Mouse (Mus musculus) kidney, postnatal 25 days (tissue): ENCODE measurements around the gene Tsc22d3.
"Not testable (repeated sequence)": the region's sequence is repeated elsewhere in the genome, so short reads cannot be mapped to it uniquely, and the experiment has no call there.

Experiments used
- DNase-seq, 2 experiments: peaks; one replicate each; pipeline ENCODE4 v3.0.0; 2021; ENCODE audit warnings: mixed read lengths in 2 of 2

The Tsc22d3 gene

DNA sequence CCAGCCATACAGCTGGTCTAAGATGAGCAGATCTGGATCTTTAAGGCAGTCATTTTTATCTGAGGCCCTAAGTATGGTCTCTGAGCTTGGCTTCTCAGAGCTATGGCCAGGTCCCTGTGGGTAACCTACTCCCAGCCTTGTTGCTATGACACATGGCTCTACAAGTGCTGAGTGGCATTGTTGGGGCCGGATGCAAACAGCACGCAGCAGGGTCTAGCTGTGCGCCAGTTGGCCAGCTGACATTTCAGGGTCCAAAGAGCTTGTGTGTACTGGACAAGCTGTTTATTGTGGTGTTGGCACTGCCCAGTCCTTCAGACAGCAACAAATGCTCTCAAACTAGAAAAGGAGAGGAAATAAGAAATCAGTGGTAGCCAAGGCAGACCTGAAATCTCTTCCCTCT, 35.2 kb downstream of the Tsc22d3 start:
- peak in 1 of 2 experiments; percentile 35 for DNase-seq

DNA sequence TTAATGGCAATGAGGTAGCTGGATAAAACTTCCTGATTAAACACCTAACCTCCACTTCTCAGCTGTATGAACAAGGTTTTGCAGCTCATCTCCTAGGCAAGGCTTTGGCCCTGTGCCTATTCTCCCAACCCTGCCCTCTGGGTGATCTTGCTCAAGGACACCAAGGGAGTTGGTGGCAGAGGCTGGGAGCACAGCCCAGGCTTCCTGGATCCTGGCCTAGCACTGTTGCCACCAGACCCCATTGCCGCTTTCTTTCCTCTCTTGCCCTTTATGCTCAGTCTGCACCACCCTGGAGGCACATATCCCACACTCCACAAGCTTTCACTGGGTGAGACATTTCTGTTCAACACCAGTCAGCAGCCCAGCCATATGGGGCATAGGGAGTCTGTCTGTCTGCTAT, 35.7 kb downstream of the Tsc22d3 start:
- DNase-seq = peak; percentile 19 to 50

DNA sequence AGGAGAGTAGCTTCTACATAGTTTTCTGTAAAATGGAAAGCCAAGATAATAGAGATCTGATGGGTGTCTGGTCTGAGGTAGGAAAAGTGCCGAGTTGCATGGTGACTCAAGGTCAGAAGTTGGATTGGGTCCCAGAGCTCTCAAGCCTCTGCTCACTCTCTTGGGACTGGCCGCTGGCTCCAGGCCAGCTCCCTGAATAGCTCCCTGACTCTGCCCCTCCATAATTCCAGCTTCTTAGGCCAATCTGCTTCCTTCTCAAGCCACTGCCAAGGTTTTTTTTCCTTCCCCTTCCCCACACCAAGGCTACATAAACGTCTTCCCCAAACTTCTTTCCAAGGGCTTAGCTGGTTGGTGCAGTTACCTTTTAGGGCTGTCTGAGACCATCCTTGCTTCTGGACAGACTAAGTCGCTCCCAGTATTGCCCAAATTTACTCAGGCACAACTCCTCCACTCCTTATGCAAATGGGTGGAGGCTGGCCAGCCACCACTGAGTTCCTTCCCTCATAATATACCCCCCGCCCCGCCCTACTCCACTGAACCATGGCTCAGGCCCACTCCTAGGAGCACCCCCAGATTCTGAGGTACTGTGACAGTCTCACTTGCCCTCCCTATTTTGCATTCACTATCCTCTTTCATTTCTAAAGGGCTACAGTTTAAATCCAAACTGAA, 42.1 kb downstream of the Tsc22d3 start:
- DNase-seq = peak; percentile 88 to 90

DNA sequence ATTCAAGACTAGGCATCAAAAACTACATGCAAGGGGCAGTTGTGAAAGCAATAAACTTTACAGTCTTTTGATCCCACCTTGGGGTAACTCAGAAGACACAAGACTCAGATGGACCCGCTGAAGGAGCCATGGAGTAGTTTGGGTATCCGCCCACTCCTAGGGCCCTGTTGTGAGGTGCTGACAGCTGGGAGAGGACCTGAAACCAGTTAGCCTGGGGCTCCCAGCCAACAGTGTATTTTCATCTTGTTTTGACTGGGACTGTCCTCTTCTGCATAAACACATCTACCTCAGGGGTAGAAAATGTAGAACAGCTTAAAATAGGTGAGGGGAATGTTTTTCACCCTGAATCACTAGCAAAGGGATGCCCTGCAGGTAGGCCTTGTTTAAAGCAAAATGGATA, 44.5 kb downstream of the Tsc22d3 start:
- DNase-seq = no peak

DNA sequence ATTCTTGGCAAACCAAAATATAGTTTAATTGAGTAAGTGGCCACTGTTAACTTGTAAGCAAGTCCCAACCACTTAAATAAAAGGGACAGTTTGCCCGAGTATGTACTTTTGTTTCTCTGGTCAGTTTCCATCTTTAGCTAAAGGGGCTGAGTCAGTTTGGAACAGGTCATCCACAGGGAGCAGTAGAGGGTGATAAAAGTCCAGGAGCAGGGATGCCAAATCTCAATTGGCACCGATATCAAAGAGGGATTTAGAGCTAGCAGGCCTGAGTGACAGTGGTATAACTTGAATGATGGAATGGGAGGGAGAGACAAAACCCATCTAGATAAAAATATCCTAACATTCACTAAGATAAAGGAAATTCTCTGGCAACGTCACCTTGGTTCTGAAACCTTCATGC, 45.0 kb downstream of the Tsc22d3 start:
- no peak for DNase-seq

DNA sequence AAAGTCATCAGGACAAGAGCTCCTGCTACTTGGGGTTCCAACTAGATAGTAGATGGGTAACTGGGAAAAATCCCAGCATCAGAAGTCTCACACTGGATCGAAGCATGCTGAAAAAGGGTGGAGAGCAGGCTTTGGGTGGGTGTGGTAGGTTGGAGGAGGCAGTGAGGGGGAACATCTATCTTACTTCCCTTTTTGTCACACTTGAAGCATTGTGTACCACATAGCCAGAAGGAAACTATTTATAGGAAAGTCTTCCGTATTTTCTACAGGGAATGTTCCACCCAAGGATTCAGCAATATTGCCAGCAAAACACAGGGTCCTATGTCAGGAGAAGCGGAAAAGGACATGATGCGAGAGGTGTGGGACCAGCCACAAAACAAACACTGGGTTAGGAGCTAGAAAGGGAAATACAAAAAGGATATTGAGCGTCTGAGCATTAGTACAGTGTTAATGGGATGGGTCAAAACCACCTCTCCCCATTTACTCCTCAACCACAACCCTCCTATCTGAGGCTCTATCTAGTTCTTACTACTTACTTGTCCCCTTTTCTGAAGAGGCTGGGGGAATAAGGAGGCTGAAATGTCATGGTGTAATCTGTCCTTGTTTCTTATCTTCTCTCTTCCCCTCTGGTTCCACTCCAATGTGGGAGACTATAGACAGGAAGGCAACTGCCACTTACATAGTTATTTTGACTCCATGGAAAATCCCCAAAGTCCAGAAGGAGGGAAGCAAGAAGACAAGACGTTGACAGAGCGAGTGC, 52.6 kb downstream of the Tsc22d3 start:
- peak in 1 of 2 experiments; percentile 41 for DNase-seq

DNA sequence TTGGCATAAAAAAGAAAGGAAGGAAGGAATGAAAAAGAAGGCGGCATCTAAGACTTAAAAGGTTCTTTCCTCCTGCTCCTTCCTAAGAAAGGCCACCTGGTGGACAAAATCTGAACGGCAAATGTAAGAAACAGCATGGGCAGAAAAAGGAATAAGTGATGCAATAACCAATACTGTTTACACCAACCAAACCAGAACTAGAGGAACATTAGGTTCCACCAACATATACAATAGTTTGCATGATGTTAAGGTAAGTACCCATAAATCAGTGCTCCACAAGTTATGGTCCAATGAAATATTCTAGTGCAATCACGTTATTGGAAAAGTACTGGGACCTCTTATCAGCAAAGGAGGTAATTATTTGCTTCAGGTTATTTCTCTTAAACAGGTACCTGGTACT, 55.7 kb downstream of the Tsc22d3 start:
- DNase-seq = peak in 1 of 2 experiments; percentile 84

DNA sequence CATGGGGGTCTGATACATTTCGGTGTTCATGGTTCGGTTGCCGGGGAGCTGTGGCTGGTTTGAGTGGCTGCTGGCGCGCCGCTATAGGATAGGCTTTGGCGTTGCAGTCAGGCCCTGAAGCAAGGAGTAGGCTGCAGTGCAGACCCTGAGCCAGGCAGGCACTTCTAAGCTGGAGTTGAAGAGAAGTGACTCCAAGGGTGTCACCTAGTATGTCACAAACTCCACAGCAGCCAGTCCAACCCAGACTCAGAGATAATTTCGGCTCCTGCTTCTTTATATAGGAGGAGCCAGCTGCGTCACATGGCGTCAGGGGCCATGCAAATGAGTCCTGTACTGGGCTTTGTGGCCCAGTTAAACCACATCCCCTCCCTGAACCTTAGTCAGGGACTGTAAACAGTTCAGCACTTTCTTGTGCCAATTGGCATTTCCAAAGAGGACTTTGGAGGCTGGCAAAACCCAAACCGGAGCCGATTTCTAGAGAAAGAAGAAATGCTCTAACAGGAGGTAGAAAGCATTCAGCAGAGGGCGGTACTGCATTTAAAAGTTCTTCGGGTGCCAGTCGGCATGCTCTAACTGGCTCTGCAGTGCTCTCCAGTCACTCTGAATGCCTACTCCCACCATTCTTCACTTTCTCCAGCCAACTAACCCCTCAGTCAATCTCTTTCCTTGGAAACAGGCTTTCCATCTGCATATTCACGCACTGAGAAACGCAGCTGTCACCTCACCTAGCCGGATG, 57.4 kb downstream of the Tsc22d3 start:
- DNase-seq = peak; percentile 79 to 92

DNA sequence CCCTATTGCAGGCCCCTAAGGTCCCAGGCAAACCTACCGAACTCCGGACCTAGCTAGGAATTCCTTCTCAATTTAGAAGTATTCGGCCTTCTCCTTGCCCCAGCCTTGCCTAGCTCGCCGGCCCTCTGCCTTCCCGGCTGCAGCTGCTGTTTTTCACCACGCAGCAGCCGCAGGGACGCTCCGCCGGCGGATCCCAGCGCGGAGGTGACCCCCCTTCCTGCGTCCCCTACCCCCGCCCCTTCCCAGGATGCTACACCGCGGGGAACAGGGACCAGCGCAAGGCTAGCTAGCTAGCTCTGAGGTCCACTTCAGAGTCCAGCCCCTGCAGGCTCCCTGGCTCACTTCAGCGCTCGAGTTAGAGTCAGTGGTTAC, 58.0 kb downstream of the Tsc22d3 start:
- DNase-seq = peak; percentile 47 to 75

DNA sequence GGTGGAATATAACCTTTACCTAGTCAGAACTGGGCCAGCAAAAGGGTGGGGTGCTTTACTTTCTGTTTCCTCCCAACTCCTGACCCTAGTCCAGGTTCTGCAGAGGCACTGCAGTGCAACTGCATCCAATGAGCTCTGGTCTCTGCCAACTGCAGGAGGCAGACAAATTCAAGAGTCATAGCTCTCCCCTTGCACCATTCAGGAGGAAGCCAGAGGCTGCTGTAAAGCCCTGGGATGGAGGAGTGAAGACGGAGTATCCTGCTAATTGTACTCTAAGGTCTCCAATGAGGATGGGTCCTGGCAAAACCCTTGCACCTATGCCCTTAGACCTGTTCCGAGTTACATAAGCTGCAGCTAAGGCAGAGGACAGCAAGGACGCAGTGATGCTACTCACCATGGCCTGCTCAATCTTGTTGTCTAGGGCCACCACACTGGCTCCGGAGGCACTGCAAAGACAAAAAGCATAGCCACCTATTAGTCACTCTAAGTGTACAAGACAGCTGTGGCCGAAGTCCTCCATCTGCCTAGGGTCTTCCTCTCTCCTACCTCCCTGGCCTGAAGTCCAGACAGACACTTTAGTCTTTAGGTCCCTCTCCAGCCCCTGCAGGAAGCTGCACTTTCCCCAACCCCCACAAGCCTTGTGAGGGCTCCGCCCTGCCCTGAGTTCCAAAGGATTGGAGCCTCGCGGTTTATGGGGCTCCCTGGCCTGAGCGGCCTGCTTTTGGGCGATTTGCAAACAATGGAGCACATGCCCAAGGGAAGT, 58.6 kb downstream of the Tsc22d3 start:
- peak; percentile 16 to 67 for DNase-seq

DNA sequence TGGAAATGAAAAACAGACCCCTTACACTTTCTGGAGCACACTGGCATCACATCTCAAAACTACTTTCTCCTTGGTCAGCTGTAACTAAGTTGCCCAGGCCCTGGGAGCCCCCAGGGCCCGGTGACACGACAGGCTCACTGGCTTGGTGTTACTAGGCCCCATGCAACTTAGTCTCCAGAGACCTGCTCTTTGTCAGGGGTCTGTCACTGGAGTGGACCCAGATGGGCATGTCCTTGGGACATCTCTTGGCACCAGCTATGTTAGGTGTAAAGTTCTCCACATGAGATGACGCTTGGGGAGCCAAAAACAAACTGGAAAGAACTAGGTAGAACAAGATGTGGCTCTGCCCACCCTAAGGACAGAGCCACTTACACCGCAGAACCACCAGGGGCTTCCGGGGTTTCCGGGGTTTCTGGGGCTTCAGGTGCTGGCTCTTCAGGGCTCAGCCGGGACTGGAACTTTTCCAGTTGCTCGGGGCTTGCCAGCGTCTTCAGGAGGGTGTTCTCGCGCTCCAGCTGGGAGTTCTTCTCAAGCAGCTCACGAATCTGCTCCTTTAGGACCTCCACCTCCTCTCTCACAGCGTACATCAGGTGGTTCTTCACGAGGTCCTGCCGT, 59.9 kb downstream of the Tsc22d3 start:
- DNase-seq = no peak

DNA sequence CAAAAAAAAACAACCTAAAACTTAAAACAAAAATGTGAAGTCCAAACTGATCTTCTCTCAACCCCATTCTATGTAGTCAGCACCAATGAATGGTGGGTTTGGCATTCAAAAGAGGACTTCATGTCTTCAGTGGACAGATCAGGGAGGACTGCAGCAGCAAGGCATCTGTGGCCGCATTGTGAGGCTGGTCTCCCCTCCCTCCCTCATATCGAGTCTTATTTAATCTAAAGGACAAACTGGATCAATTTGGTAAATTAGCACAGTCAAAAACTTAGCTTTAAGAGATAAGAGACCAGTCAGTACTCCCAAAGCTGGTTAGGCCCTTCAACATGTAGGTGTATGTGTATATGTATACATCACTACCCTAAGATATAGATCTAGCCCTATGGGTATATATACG, 60.6 kb downstream of the Tsc22d3 start:
- DNase-seq = not testable (repeated sequence)

DNA sequence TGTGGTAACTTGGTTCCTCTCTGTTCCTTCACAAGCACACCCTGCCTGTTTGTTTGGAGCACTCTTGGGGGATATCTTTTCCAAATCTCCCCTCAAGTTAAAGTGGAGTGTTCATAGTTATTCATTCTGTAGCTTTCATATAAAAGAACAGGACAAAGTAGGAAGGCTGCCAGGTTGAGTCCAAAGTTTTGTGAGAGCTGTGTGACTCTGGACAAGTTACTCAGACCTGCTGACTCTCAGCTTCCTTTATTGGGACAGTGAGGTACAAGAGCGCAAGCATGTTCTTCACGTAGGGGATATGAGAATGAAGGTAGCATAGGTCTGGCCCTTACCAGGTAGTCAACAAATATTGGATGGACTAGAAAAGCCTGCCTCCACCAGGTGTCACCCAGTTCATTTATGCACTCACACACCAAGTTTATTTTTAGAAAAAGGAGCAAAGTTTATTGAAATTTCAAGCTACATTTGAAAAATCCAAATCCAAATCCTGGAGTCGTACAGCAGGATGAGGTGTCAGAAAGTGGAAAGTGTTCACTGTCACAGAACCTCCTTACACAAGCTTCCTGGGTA, 61.3 kb downstream of the Tsc22d3 start:
- peak; percentile 31 to 48 for DNase-seq

DNA sequence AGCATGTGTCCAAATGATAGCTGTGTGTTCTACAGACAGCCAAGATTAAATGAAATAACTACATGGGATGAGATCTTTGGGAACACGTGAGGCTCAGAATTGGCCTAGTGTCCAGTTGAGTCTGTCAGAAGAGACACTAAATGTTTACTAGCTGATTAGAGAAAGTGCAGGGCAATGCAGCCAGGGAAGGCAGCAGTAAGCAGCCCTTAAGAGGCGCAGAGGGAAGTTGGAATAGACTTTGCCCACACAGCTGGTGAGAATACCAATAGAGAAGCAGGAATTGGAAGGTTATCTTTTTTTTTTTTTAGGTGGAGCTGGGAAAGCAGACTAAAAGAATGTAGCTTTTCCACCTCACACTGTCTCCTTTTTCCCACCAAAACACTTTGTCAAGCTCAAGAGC, 61.8 kb downstream of the Tsc22d3 start:
- peak in 1 of 2 experiments; percentile 50 for DNase-seq

DNA sequence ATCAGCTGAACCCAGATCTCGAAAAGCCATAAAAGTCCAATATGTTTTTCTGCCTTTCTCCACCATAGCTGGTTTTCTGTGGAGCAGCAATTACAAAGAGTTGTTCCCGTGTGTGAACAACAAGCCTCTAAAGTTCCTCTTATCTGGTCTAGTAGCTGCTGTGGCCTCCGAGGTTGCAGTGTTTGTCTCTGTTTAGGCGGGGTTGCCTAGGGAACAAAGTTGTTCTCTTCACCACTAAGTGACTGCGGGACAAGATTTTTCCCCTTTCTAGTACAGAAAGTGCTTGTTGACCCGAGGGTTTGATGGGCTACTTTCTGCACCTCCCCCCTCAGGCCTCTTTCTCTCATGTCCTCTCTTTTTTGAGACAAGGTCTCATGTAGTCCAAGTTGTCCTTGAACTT, 62.8 kb downstream of the Tsc22d3 start:
- DNase-seq = peak in 1 of 2 experiments; percentile 70

DNA sequence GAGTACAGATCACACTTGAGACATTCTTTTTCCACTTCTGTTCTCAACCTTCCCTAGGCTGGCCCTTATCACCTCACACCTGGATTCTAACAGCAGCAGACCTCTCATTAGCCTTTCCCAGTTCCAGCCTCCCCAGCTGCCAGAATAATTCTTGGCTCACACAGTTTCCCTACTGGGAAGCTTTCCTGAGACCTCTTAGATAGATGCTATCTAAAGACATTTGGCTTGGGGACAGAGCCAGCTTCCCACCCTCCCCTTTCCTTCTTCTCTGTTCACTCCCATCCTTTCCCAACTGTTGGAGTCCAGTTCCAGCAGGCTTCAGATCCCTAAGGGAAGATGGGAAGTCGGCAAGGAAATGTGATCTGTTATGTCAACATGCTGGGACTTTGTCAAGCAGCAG, 65.0 kb downstream of the Tsc22d3 start:
- DNase-seq = no peak

DNA sequence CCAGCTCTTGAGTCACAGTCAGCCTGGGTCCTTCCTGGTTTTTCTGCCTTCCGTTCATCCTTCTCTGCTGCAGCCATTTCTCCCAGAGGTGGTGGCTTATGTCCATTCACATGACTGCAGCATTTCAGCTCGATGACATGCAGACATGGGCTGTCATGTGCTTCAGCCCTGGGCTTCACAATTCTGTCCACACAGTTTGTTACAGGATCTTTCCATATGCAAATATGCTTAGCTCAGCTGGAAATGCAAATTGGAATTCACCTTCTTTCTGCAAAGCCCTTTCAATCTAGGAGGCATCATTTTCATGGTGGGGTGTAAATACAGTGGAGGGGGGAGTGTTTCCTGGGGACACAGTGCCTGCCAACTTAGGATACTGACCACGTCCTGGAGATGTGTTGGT, 66.2 kb downstream of the Tsc22d3 start:
- no peak for DNase-seq

DNA sequence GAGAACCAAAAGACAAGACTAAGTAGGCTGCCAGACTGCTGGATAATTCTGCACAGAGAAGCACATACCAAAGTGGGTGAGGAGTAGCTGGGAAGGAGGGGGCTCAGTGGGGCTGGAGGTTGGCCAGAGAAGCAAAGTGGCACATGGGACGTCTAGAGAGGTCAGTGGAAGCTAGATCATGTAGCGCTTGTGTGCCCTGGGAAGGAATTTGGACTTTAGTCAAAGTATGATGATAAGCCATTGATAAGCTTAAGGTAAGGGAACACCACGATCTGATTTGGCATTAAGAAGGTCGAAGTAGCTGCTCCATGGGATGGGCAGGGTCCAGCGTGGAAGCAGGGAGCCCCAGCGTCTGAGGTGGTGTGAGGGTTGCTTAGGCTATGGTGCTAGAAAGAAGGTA, 68.1 kb downstream of the Tsc22d3 start:
- no peak for DNase-seq

DNA sequence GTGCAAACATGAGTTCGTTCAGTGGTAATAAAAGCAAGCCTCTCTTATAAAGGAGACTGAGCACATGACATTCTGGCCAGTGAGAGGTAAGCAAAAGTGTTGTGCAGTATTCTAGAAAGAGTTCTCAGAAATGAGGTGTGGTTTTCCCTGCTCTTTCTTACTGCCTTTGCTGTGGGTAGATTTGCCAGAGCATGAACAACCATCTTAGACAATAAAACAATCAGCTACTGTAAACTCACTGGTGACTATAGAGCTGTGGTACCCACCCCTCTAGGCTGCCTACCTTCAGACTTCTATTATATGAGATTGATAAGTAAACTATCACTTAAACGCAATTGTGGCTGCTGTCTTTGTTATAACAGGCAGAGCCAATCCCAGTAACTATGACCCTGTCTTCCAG, 69.1 kb downstream of the Tsc22d3 start:
- DNase-seq = no peak

DNA sequence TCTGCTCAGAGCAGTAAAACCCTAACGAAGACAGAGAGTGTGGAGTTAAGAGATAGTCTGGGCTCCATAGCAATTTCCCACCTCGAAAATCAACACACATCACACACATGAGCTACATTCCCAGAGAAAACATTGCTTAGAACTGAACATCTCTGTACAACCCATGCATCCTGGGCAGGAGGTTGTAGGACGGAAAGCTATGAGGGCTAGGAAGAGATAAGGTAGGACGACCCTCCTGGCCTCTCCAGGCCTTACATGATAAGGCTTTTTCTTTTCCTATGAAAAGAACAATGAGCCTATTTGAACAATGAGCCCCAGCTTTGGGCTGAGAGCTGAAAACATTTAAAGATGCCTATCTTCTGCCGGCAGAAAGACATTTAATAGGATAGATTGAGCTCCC, 69.8 kb downstream of the Tsc22d3 start:
- no peak for DNase-seq

DNA sequence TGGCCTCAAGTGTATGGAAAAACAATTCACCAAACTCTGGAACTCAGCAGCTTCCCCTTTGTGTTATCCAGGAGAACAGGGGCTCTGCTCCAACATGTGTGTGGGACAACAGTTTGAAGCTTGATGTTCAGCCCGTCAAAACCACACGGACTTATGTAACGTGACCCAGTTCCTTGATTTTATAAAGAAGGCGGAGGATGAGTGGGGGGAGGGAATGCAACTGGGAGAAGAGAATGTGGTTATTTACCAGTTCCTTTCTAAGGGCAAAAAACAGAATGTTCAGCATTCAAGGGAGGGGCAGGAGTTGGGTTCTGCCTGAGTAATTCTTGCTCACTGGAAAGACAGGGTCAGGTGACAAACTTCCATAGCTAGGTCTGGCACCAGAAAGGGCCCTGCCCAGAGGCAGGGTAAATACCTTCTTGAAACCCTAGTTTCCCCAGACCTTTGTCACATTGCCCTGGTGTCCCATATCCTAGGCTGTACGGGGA, 71.3 kb downstream of the Tsc22d3 start:
- peak; percentile 68 to 87 for DNase-seq

DNA sequence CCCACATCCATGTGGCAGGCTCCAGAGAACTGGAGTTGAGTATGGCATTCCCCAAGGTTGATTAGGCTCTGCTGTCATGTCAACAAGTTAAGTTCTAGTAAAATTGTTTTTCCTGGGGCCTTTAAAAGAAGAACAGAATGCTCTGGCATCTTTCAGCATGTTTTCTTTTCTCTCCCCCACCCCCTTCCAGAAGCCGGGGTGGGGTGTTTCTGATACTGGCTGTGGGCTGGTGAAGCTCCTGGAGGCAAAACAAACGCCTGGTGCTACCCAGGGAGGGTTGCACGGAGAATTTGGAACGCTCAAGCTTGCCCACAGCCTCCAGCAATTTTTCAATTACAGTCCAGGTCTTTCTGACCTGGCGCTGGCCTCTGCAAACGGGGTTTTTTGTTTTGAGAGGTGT, 73.2 kb downstream of the Tsc22d3 start:
- DNase-seq = peak in 1 of 2 experiments; percentile 50
